In genomic region chr7:49484036-49484744, GRCm38 (mm10) we compare ENCODE assay signal across 8 mouse cellular contexts.
DNase-seq lines count a peak whose midpoint lies in the region; ATAC-seq and TF ChIP-seq lines count a peak whose summit lies in the region.

No protein-coding gene starts in this region.

- H3K36me3 ChIP-seq in embryonic facial prominence, embryonic 11.5 days (replicated peaks; ENCODE audit: control insufficient read depth, insufficient read depth, low read depth, low read length): no peaks in the 10 kb centered on the region
- H3K36me3 ChIP-seq in kidney, adult 2 months (ENCODE audit: control insufficient read depth, insufficient read depth, low read length): no peaks in the 10 kb centered on the region

- peak overlapping the region; percentile 87 for H3K27ac ChIP-seq in layer of hippocampus, adult 2 months
- no peak overlapping the region for H3K27ac ChIP-seq in embryonic facial prominence, embryonic 11.5 days (replicated peaks; ENCODE audit: low read depth, low read length)
- H3K27ac ChIP-seq in kidney, adult 2 months (ENCODE audit: insufficient read depth, low read depth, low read length): no peak overlapping the region

- no peak overlapping the region for H3K9ac ChIP-seq in embryonic facial prominence, embryonic 11.5 days (replicated peaks; ENCODE audit: low read length)

- no peak for TF ChIP-seq POLR2A in kidney, adult 2 months (IDR thresholded peaks at IDR 0.05; ENCODE audit: low read depth, low read length)

- 0 out of 2 replicates have a peak, but pooled peaks have one; percentile 21 for ATAC-seq in embryonic facial prominence, embryonic 11.5 days (replicated peaks; ENCODE audit: insufficient number of reproducible peaks, low FRiP score, low TSS enrichment, low read depth)
- ATAC-seq in erythroid progenitor cell, adult 5-6 weeks (replicated peaks; ENCODE audit: low FRiP score, poor library complexity, severe bottlenecking): no peak

- no peaks in the 10 kb centered on the region for H3K27me3 ChIP-seq in embryonic facial prominence, embryonic 11.5 days (ENCODE audit: control insufficient read depth, insufficient read depth, low read length)
- H3K27me3 ChIP-seq in kidney, adult 2 months (replicated peaks; ENCODE audit: control insufficient read depth, insufficient read depth, low read length): no peaks in the 10 kb centered on the region

- no peak overlapping the region for H3K4me2 ChIP-seq in embryonic facial prominence, embryonic 11.5 days (ENCODE audit: low read depth, low read length)

- WGBS in embryonic facial prominence, embryonic 11.5 days: 18% methylated on average over 11 of the region's 11 CpGs
- WGBS in kidney, adult 2 months: 47% methylated on average over 11 of the region's 11 CpGs

- H3K4me1 ChIP-seq in embryonic facial prominence, embryonic 11.5 days (ENCODE audit: control insufficient read depth, insufficient read depth, low read length): peaks cover 6% of the 10 kb centered on the region
- H3K4me1 ChIP-seq in kidney, adult 2 months (ENCODE audit: control insufficient read depth, insufficient read depth, low read length): peaks cover 13% of the 10 kb centered on the region

- no peak for DNase-seq in layer of hippocampus, adult 2 months (ENCODE audit: low spot score in 2 of 2)
- no peak for DNase-seq in layer of hippocampus, adult 8-10 months (ENCODE audit: low spot score in 2 of 2)
- peak; percentile 28 for DNase-seq in embryonic facial prominence, embryonic 11.5 days (ENCODE audit: low spot score)
- peak; percentile 70 for DNase-seq in kidney, adult 2 months
- peak; percentile 77 for DNase-seq in lung, postnatal 36 days
- DNase-seq in frontal cortex, adult 2 months (ENCODE audit: extremely low spot score in 1 of 2, low spot score in 1 of 2): no peak
- no peak for DNase-seq in retina, postnatal 1 day

- H3K9me3 ChIP-seq in embryonic facial prominence, embryonic 11.5 days (replicated peaks; ENCODE audit: control insufficient read depth, low read length): no peaks in the 10 kb centered on the region

- peak overlapping the region; percentile 37 for H3K4me3 ChIP-seq in layer of hippocampus, adult 2 months
- H3K4me3 ChIP-seq in embryonic facial prominence, embryonic 11.5 days (ENCODE audit: low read depth, low read length): no peak overlapping the region
- no peak overlapping the region for H3K4me3 ChIP-seq in kidney, adult 2 months (ENCODE audit: insufficient read depth, low read depth, low read length)

- peak; percentile 53 for TF ChIP-seq CTCF in layer of hippocampus, adult 2 months (conservative IDR thresholded peaks at IDR 0.05)
- TF ChIP-seq CTCF in kidney, adult 2 months (conservative IDR thresholded peaks at IDR 0.05; ENCODE audit: insufficient read depth, insufficient read length, low read depth, low read length): no peak; the same call in 1 of the 2 replicates

Comparison
In these comparisons a context has a peak if more than half of its experiments do, and no peak if none do; other contexts are left out.
1. DNase-seq: peak in embryonic facial prominence, embryonic 11.5 days (single experiment), kidney, adult 2 months (single experiment) and lung, postnatal 36 days (single experiment); none in layer of hippocampus, adult 2 months (0 of 2), layer of hippocampus, adult 8-10 months (0 of 2), frontal cortex, adult 2 months (0 of 2) and retina, postnatal 1 day (single experiment).